Mouse (Mus musculus): ENCODE results near the gene Vipr1. TPM values are rescaled to one million over a fixed set of nuclear protein-coding genes. Genes with fewer than 3 reads are reported as not detected.

Gene Vipr1
- polyA plus RNA-seq, 1 experiment: 8.0 TPM

GRCm38 (mm10) chr9:121631946-121632345 lies 10.6 kb upstream of the Vipr1 start:
- 13% methylated on average over 4 of the region's 4 CpGs for WGBS
- Histone ChIP-seq H3K27me3 (ENCODE audit: control insufficient read depth, insufficient read depth, low read length) (no peaks in the 10 kb centered on the region), H3K36me3 (ENCODE audit: control insufficient read depth, insufficient read depth, low read length) (no peaks in the 10 kb centered on the region), H3K27ac (ENCODE audit: insufficient read depth, low read length) (no peak overlapping the region), H3K4me1 (ENCODE audit: control insufficient read depth, insufficient read depth, insufficient read length) (no peaks in the 10 kb centered on the region), H3K4me3 (ENCODE audit: extremely low read depth, insufficient read depth, insufficient read length) (no peak overlapping the region)
- DNase-seq (ENCODE audit: low read depth in 1 of 2, low spot score in 2 of 2): no peak
- no peak for TF ChIP-seq POLR2A (IDR thresholded peaks at IDR 0.05; ENCODE audit: low read depth, low read length)
- no peak for TF ChIP-seq CTCF (IDR thresholded peaks at IDR 0.05; ENCODE audit: extremely low read depth, insufficient read depth, insufficient read length, insufficient replicate concordance)

DNA sequence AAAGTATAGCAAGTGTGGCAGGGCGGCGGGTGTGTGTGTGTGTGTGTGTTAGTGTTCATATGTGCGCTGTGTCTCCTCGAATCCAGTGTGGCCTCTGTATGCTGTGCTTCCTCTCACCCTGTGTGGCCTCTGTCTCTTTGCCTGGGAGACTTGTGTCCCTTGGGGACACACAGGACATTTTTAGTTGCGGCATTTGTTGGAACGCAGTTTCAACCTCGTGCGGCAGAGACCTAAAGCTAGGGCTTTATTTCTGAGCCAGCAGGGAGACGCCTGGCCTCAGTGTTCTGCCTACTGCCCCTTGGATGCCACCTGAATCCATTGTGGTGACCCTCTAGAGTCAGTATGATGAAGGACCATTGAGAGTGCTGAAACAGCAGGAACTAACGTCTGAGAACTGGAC lies 9.6 kb upstream of the Vipr1 start:
- H3K36me3 ChIP-seq (ENCODE audit: control insufficient read depth, insufficient read depth, low read length): no peaks in the 10 kb centered on the region
- 87% methylated on average over 10 of the region's 10 CpGs for WGBS
- H3K27ac ChIP-seq (ENCODE audit: insufficient read depth, low read length): no peak overlapping the region
- no peak for DNase-seq (ENCODE audit: low read depth in 1 of 2, low spot score in 2 of 2)
- H3K4me3 ChIP-seq (ENCODE audit: extremely low read depth, insufficient read depth, insufficient read length): no peak overlapping the region
- H3K27me3 ChIP-seq (ENCODE audit: control insufficient read depth, insufficient read depth, low read length): no peaks in the 10 kb centered on the region
- H3K4me1 ChIP-seq (ENCODE audit: control insufficient read depth, insufficient read depth, insufficient read length): no peaks in the 10 kb centered on the region
- TF ChIP-seq POLR2A (IDR thresholded peaks at IDR 0.05; ENCODE audit: low read depth, low read length) (no peak), CTCF (IDR thresholded peaks at IDR 0.05; ENCODE audit: extremely low read depth, insufficient read depth, insufficient read length, insufficient replicate concordance) (no peak)

DNA sequence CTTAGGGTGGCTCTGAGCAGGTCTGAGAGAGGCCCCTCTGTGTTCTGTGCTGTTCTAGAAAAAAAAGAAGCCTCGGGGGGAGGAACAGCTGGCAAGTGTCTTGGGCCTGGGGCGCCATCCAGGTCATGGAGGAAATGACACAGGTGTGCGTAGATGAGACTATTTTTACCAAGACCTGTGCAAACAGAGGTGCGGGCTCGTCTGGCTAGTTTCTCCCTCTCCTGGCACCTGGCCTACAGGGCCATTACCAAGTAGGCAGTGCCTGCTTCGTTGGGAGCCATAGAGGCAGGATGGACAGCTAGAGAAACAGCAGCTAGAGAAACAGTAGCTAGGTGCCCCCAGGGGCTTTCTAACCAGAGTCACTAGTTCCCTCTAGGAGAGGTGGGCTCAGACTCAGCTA lies 9.2 kb upstream of the Vipr1 start:
- H3K27me3 ChIP-seq (ENCODE audit: control insufficient read depth, insufficient read depth, low read length): no peaks in the 10 kb centered on the region
- 73% methylated on average over 6 of the region's 6 CpGs for WGBS

GRCm38 (mm10) chr9:121635835-121636576 lies 6.5 kb upstream of the Vipr1 start:
- 23% methylated on average over 7 of the region's 7 CpGs for WGBS

More for the DNA sequence above, 9.2 kb upstream of the Vipr1 start:
- H3K4me3 ChIP-seq (ENCODE audit: extremely low read depth, insufficient read depth, insufficient read length): no peak overlapping the region
- no peaks in the 10 kb centered on the region for H3K36me3 ChIP-seq (ENCODE audit: control insufficient read depth, insufficient read depth, low read length)
- DNase-seq (ENCODE audit: low read depth in 1 of 2, low spot score in 2 of 2): no peak
- TF ChIP-seq POLR2A (IDR thresholded peaks at IDR 0.05; ENCODE audit: low read depth, low read length) (no peak), CTCF (IDR thresholded peaks at IDR 0.05; ENCODE audit: extremely low read depth, insufficient read depth, insufficient read length, insufficient replicate concordance) (no peak)
- H3K27ac ChIP-seq (ENCODE audit: insufficient read depth, low read length): no peak overlapping the region
- H3K4me1 ChIP-seq (ENCODE audit: control insufficient read depth, insufficient read depth, insufficient read length): no peaks in the 10 kb centered on the region

DNA sequence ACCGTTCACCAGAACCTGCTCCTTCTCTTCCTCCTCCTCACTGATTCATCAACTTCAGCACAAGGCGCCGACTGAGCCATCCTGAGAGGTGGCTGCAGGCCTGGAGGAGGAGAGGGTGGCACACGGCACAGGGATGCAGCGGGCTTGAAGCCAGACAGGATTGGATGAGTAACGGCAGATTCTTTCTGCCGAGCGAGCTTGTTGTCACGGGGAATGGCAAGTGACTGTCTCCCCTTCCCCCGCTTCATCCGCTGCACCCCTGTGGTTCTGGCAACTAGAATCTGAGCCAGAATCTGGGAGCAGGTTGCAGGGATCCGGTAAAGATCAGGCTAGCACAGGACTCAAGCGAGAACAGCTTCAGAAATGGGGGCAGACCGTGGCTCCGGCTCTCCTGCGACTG lies 2.7 kb upstream of the Vipr1 start:
- Histone ChIP-seq H3K4me3 (ENCODE audit: extremely low read depth, insufficient read depth, insufficient read length) (no peak overlapping the region), H3K27me3 (ENCODE audit: control insufficient read depth, insufficient read depth, low read length) (peaks cover 13% of the 10 kb centered on the region), H3K36me3 (ENCODE audit: control insufficient read depth, insufficient read depth, low read length) (no peaks in the 10 kb centered on the region), H3K27ac (ENCODE audit: insufficient read depth, low read length) (no peak overlapping the region), H3K4me1 (ENCODE audit: control insufficient read depth, insufficient read depth, insufficient read length) (peaks cover 5% of the 10 kb centered on the region)
- 88% methylated on average over 16 of the region's 16 CpGs for WGBS
- DNase-seq (ENCODE audit: low read depth in 1 of 2, low spot score in 2 of 2): no peak
- no peak for TF ChIP-seq CTCF (IDR thresholded peaks at IDR 0.05; ENCODE audit: extremely low read depth, insufficient read depth, insufficient read length, insufficient replicate concordance)
- TF ChIP-seq POLR2A (IDR thresholded peaks at IDR 0.05; ENCODE audit: low read depth, low read length): no peak

More at GRCm38 (mm10) chr9:121635835-121636576, 6.5 kb upstream of the Vipr1 start:
- no peak for TF ChIP-seq CTCF (IDR thresholded peaks at IDR 0.05; ENCODE audit: extremely low read depth, insufficient read depth, insufficient read length, insufficient replicate concordance)
- no peak for TF ChIP-seq POLR2A (IDR thresholded peaks at IDR 0.05; ENCODE audit: low read depth, low read length)
- no peak overlapping the region for H3K4me3 ChIP-seq (ENCODE audit: extremely low read depth, insufficient read depth, insufficient read length)
- no peaks in the 10 kb centered on the region for H3K4me1 ChIP-seq (ENCODE audit: control insufficient read depth, insufficient read depth, insufficient read length)
- no peaks in the 10 kb centered on the region for H3K36me3 ChIP-seq (ENCODE audit: control insufficient read depth, insufficient read depth, low read length)
- no peaks in the 10 kb centered on the region for H3K27me3 ChIP-seq (ENCODE audit: control insufficient read depth, insufficient read depth, low read length)
- DNase-seq (ENCODE audit: low read depth in 1 of 2, low spot score in 2 of 2): no peak
- no peak overlapping the region for H3K27ac ChIP-seq (ENCODE audit: insufficient read depth, low read length)

DNA sequence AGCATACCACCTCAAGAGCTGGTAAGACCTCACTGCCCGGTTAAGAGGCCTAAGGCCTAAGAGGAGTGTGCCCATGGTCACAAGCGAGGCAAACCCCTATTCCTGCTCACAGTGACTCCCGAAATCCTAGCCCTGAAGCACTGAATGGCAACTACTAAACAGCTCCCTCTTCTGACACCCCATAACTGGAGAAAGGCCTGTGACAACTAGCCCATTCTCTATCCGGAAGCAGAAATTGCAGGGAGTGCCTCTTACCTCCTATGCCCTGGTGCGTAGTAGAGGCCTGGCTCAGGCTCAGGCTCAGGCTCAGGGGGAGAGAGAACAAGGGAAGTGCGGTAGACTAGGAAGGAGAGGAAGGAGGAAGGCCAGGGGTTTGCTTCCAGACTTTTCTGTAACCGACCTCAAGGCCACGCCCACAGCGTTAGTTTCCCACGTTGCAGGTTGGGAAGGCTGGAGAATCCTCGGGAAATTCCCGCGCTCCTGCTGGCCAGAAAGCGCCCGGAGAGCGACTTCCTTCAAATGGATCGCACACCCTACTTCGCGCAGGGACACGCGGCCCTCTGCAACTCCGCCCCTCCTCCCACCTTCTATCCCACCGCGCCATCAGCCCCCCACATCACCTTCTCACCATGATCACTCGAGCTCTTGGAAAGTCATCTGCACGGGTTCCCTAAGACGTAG lies 1.1 kb upstream of the Vipr1 start:
- no peak for DNase-seq (ENCODE audit: low read depth in 1 of 2, low spot score in 2 of 2)
- TF ChIP-seq POLR2A (IDR thresholded peaks at IDR 0.05; ENCODE audit: low read depth, low read length) (no peak), CTCF (IDR thresholded peaks at IDR 0.05; ENCODE audit: extremely low read depth, insufficient read depth, insufficient read length, insufficient replicate concordance) (no peak)
- H3K36me3 ChIP-seq (ENCODE audit: control insufficient read depth, insufficient read depth, low read length): no peaks in the 10 kb centered on the region
- peaks cover 13% of the 10 kb centered on the region for H3K27me3 ChIP-seq (ENCODE audit: control insufficient read depth, insufficient read depth, low read length)
- 0 out of 2 replicates have a peak overlapping the region, but pooled peaks have one; percentile 5 for H3K27ac ChIP-seq (ENCODE audit: insufficient read depth, low read length)
- whole genome bisulfite sequencing: 16% methylated on average over 27 of the region's 27 CpGs
- peaks cover 5% of the 10 kb centered on the region for H3K4me1 ChIP-seq (ENCODE audit: control insufficient read depth, insufficient read depth, insufficient read length)
- H3K4me3 ChIP-seq (ENCODE audit: extremely low read depth, insufficient read depth, insufficient read length): peak overlapping the region; percentile 58; the same call in 1 of the 2 replicates

Measured in spleen, adult 2 months (tissue).